Mouse (Mus musculus) c-Kit-positive CD71-positive TER-119-negative erythroid progenitor cells, embryonic 14.5 days (primary cell): ENCODE measurements around the gene Tbck.

Experiments
- DNase-seq: peaks from one replicate; pipeline ENCODE4 v3.0.0-alpha.2; 2013; ENCODE audit warnings: low read depth

Tbck gene

GRCm38 (mm10) chr3:132683447-132684230 is at the start of gene Tbck:
Gene Tbck, plus strand, starts transcription at chr3:132684144.
- DNase-seq = peak; percentile 87

- DNase-seq = no peak
Observed at GRCm38 (mm10) chr3:132637080-132637479, 46.9 kb upstream of the Tbck start.

- DNase-seq = no peak
Observed at GRCm38 (mm10) chr3:132644071-132644470, 39.9 kb upstream of the Tbck start.

GRCm38 (mm10) chr3:132646814-132647213 is 37.1 kb upstream of the Tbck start:
- no peak for DNase-seq

GRCm38 (mm10) chr3:132649368-132649767 is 34.6 kb upstream of the Tbck start:
- DNase-seq = no peak

- no peak for DNase-seq
Observed at GRCm38 (mm10) chr3:132650191-132650590, 33.8 kb upstream of the Tbck start.

- DNase-seq = no peak
Observed at GRCm38 (mm10) chr3:132651776-132652175, 32.2 kb upstream of the Tbck start.

GRCm38 (mm10) chr3:132653959-132654358 is 30.0 kb upstream of the Tbck start:
- no peak for DNase-seq

- no peak for DNase-seq
Observed at GRCm38 (mm10) chr3:132655955-132656354, 28.0 kb upstream of the Tbck start.

- no peak for DNase-seq
Observed at GRCm38 (mm10) chr3:132677494-132677893, 6.5 kb upstream of the Tbck start.

GRCm38 (mm10) chr3:132684231-132684928 is 436 bp downstream of the Tbck start, which contains the start of gene Aimp1:
Gene Aimp1, minus strand, starts transcription at chr3:132684370.
- DNase-seq = peak; percentile 6

GRCm38 (mm10) chr3:132701368-132701767 is 17.4 kb downstream of the Tbck start:
- peak; percentile 39 for DNase-seq

GRCm38 (mm10) chr3:132704216-132704615 is 20.3 kb downstream of the Tbck start:
- no peak for DNase-seq

GRCm38 (mm10) chr3:132706977-132707376 is 23.0 kb downstream of the Tbck start:
- DNase-seq = no peak

GRCm38 (mm10) chr3:132713913-132714312 is 30.0 kb downstream of the Tbck start:
- no peak for DNase-seq

- no peak for DNase-seq
Observed at GRCm38 (mm10) chr3:132717316-132717715, 33.4 kb downstream of the Tbck start.

- DNase-seq = no peak
Observed at GRCm38 (mm10) chr3:132724326-132724725, 40.4 kb downstream of the Tbck start.

GRCm38 (mm10) chr3:132744287-132745146 is 60.6 kb downstream of the Tbck start:
- DNase-seq = no peak

- peak; percentile 45 for DNase-seq
Observed at GRCm38 (mm10) chr3:132747036-132747435, 63.1 kb downstream of the Tbck start.

- no peak for DNase-seq
Observed at GRCm38 (mm10) chr3:132747766-132748165, 63.8 kb downstream of the Tbck start.

GRCm38 (mm10) chr3:132748750-132749149 is 64.8 kb downstream of the Tbck start:
- DNase-seq = no peak

- no peak for DNase-seq
Observed at GRCm38 (mm10) chr3:132752772-132753171, 68.8 kb downstream of the Tbck start.
